Mouse (Mus musculus) testis, adult 2 months (tissue): ENCODE measurements around the gene Cdk6. TPM values are rescaled to one million over a fixed set of nuclear protein-coding genes. Genes with fewer than 3 reads are reported as not detected.

Experiments used
- H3K27ac ChIP-seq: fragments of 200-500 bp; 2 replicates; pipeline ENCODE4 v1.5.1; 2012; ENCODE audit warnings: low read depth, low read length; ENCODE audit not compliant: control insufficient read depth, insufficient read depth
- H3K27me3 ChIP-seq: fragments of 200-500 bp; 2 replicates; pipeline ENCODE4 v1.6.1; 2012; ENCODE audit warnings: mild to moderate bottlenecking, low read length, moderate library complexity; ENCODE audit not compliant: control insufficient read depth, insufficient read depth
- H3K36me3 ChIP-seq: fragments of 200-500 bp; 2 replicates; pipeline ENCODE4 v1.6.1; 2012; ENCODE audit warnings: mild to moderate bottlenecking, low read length; ENCODE audit not compliant: control insufficient read depth, insufficient read depth
- H3K4me1 ChIP-seq: fragments of 200-500 bp; 2 replicates; pipeline ENCODE4 v1.6.1; 2012; ENCODE audit warnings: low read length; ENCODE audit not compliant: control insufficient read depth, insufficient read depth
- H3K4me3 ChIP-seq: fragments of 200-500 bp; 2 replicates; pipeline ENCODE4 v1.5.1; 2012; ENCODE audit warnings: low read depth, mild to moderate bottlenecking, low read length, moderate library complexity, mixed read lengths; ENCODE audit not compliant: control insufficient read depth
- CTCF ChIP-seq: fragments of 200-500 bp; IDR thresholded peaks from 2 replicates; pipeline ENCODE4 v1.5.1; 2012; ENCODE audit warnings: low read depth, mild to moderate bottlenecking, inconsistent platforms, low read length, moderate library complexity; ENCODE audit not compliant: control insufficient read depth, insufficient read depth, insufficient replicate concordance
- POLR2A ChIP-seq: fragments of 200-500 bp; IDR thresholded peaks from 2 replicates; pipeline ENCODE4 v1.6.1; 2012; ENCODE audit warnings: low read depth, mild to moderate bottlenecking, inconsistent platforms, low read length, moderate library complexity; ENCODE audit not compliant: control insufficient read depth
- polyA plus RNA-seq: library from polyadenylated mRNA; depleted of rRNA; stranded (reverse); fragments of >200 nt; gene quantifications from 2 replicates; pipeline ENCODE4 v1.2.3, GENCODE M21; 2012

Gene Cdk6
- polyA plus RNA-seq, 1 experiment = 5.6 TPM

DNA sequence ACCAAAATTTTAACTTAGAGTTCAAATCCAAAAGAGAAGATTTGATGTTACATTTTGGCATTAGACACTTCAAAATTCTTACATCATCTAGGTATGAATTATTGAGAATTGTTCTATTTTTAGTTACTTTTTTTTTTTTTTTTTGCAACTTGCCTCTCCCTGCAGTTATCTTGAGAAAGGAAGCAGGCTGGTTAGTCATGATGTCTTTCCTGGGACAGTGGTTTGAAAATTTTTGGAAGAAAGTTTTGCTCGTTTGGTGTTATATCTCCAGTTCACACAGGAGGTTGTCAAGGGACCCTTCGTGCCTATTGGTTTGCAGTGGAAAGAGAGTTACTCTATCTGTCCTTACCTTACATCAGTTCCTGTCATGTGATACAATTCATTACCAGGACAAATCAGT is 29.9 kb downstream of the Cdk6 start:
- Histone ChIP-seq H3K27me3 (no peaks in the 10 kb centered on the region), H3K4me1 (no peaks in the 10 kb centered on the region), H3K27ac (no peak overlapping the region), H3K36me3 (no peaks in the 10 kb centered on the region), H3K4me3 (no peak overlapping the region)
- no peak for TF ChIP-seq CTCF
- TF ChIP-seq POLR2A = no peak

GRCm38 (mm10) chr5:3373170-3373569 is 31.9 kb downstream of the Cdk6 start:
- H3K27ac ChIP-seq = no peak overlapping the region
- TF ChIP-seq POLR2A (no peak), CTCF (no peak)
- H3K36me3 ChIP-seq = no peaks in the 10 kb centered on the region
- no peaks in the 10 kb centered on the region for H3K4me1 ChIP-seq
- no peak overlapping the region for H3K4me3 ChIP-seq
- H3K27me3 ChIP-seq = no peaks in the 10 kb centered on the region

GRCm38 (mm10) chr5:3374763-3375162 is 33.5 kb downstream of the Cdk6 start:
- Histone ChIP-seq H3K36me3 (no peaks in the 10 kb centered on the region), H3K4me3 (no peak overlapping the region), H3K27me3 (no peaks in the 10 kb centered on the region), H3K4me1 (no peaks in the 10 kb centered on the region), H3K27ac (no peak overlapping the region)
- no peak for TF ChIP-seq CTCF
- TF ChIP-seq POLR2A = no peak

GRCm38 (mm10) chr5:3376167-3376566 is 34.9 kb downstream of the Cdk6 start:
- Histone ChIP-seq H3K27ac (no peak overlapping the region), H3K27me3 (no peaks in the 10 kb centered on the region), H3K36me3 (no peaks in the 10 kb centered on the region), H3K4me3 (no peak overlapping the region), H3K4me1 (peaks cover under 1% of the 10 kb centered on the region; the same call in 1 of the 2 replicates)
- no peak for TF ChIP-seq POLR2A
- TF ChIP-seq CTCF = no peak

DNA sequence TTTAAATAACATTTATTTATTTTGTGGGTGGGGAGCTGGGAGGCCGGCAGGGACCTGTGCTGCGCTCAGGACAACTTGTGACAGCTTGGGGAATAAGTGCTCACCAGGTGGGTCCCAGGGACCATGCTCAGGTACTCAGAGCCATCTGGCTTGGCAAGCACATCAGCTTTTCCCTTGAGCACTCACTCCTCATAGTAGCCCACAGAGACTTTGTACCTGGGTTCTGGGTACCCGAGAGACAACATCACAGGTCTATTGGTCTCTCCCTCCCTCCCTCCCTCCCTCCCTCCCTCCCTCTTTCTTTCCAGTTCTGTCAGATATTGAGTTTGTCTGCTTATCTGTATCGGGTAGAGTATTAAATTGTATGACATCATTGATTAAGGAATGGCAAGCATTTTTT is 38.0 kb downstream of the Cdk6 start:
- TF ChIP-seq CTCF = no peak
- no peak for TF ChIP-seq POLR2A
- peaks cover 2% of the 10 kb centered on the region; the same call in 1 of the 2 replicates for H3K4me1 ChIP-seq
- no peaks in the 10 kb centered on the region for H3K27me3 ChIP-seq
- H3K36me3 ChIP-seq = no peaks in the 10 kb centered on the region
- H3K4me3 ChIP-seq = no peak overlapping the region
- H3K27ac ChIP-seq = no peak overlapping the region

DNA sequence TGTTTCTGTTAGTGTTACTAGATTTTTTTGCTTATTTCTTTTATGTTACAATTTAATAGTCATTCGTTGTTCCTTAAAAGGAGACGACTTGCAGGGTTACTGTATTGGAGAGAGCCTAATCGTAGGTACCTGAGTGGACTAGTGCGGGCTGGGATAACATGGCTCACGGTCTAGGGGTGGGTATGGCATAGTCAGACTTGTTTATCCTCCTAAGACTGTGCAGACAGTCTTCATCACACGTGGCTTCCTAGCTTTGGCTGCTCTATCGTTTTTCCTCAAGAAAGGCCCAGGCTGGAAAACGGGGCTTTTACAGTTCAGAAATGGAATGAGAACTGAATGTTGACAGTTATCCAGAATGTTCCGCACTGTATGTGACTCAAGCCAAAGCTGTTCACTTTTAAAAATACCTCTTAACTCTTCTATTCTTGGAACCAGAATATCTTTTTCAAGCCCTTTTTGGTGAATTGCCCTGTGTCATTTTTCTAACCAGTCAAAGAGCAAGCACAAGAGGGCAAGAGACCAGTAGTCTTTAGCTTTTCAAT is 39.5 kb downstream of the Cdk6 start:
- H3K36me3 ChIP-seq = no peaks in the 10 kb centered on the region
- H3K4me3 ChIP-seq = no peak overlapping the region
- no peak overlapping the region for H3K27ac ChIP-seq
- no peak for TF ChIP-seq CTCF
- TF ChIP-seq POLR2A = no peak
- H3K27me3 ChIP-seq = no peaks in the 10 kb centered on the region
- peaks cover 2% of the 10 kb centered on the region for H3K4me1 ChIP-seq

DNA sequence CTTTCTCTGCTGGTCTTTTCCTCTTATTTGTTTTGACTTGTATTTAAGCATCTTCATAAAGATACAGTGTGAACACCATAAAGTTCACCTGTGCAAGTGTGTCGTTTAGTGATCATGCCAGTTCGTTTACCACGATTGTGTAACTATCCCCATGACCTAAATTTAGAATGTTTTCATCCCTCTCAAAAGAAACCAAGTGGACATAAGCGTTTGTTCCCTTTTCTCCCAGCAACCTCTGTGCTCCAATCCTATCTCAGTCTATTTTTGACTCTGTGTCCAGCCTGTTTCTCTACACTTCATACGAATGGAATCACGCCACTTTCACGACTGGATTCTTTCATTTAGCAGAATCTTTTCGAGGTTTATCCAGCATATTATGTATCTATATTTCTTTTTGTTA is 40.5 kb downstream of the Cdk6 start:
- Histone ChIP-seq H3K27me3 (no peaks in the 10 kb centered on the region), H3K4me3 (no peak overlapping the region), H3K4me1 (peaks cover 2% of the 10 kb centered on the region), H3K27ac (no peak overlapping the region), H3K36me3 (no peaks in the 10 kb centered on the region)
- TF ChIP-seq CTCF (no peak), POLR2A (no peak)

DNA sequence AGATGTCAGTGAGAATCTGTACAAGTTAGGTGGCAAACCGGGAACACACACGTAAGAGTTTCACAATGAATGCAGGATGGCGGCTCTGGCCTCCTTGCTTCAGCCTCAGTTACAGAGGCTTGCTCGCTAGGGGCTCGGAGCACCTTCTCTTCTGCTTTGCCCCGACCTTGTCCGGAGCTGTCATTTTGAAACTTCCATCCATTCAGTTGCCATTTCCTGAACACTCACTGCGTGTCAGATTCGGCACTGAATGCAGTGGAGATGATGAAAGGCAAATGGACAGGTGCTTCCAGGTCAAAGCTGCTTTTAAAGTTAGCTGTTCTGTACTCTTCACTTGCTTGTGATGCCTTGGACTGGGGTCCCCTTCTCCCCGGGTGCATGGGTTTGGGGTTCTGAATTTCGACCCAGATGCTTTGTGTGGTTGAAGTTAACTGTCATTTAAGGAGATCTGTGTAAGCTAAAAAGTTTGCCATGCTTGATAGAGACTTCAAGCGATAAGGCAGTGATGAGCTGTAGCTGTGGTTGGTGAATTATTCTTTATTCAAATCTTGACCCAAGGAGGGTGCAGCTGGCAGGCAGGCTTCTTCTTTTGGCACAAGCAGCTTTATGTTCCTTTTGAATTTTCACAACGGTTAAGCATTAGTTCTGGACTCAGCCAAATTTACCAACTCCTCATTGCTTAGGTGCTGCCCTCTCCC is 41.2 kb downstream of the Cdk6 start:
- H3K27me3 ChIP-seq = no peaks in the 10 kb centered on the region
- no peak for TF ChIP-seq POLR2A
- TF ChIP-seq CTCF = no peak
- no peak overlapping the region for H3K27ac ChIP-seq
- peaks cover 2% of the 10 kb centered on the region for H3K4me1 ChIP-seq
- H3K36me3 ChIP-seq = no peaks in the 10 kb centered on the region
- no peak overlapping the region for H3K4me3 ChIP-seq
